Mouse (Mus musculus): Measurements from ENCODE around the gene Ppp1r12b. TPM values are rescaled to one million over a fixed set of nuclear protein-coding genes. Genes with fewer than 3 reads are reported as not detected.

The Ppp1r12b gene
- polyA plus RNA-seq, 1 experiment from 2014 or later, result 7.8 TPM

DNA sequence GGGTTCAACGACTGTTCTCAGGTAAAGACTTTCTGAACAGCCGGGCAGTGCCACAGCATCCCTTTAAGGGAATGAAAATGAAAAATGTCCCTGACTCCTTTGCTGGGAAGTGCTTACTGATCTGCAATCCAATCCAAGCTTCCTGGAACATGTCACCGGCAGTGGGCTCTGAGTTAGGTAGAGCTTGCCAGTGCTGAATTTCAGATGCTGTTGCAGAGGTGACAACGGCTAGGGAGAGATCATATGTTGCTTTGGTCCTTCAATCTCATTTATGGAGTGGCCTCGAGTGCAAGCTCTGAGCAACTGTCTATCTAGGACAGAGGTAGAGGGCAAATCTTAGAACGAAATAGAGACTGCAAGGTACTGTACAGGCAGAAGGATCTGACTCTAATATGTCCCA is 36.7 kb downstream of the Ppp1r12b start:
- Histone ChIP-seq H3K4me3 (ENCODE audit: low read depth, low read length) (no peak overlapping the region), H3K9me3 (ENCODE audit: control insufficient read depth, low read length) (no peaks in the 10 kb centered on the region), H3K4me2 (ENCODE audit: low read depth) (no peak overlapping the region), H3K27ac (ENCODE audit: low read depth, low read length) (no peak overlapping the region), H3K36me3 (ENCODE audit: control insufficient read depth, insufficient read depth, low read length) (no peaks in the 10 kb centered on the region), H3K27me3 (ENCODE audit: control insufficient read depth, insufficient read depth, low read length) (no peaks in the 10 kb centered on the region), H3K4me1 (ENCODE audit: control insufficient read depth, insufficient read depth, low read length) (no peaks in the 10 kb centered on the region), H3K9ac (ENCODE audit: low read length) (no peak overlapping the region)
- no peak for ATAC-seq (ENCODE audit: insufficient read depth, low FRiP score, low TSS enrichment)
- 91% methylated on average over 6 of the region's 6 CpGs for WGBS
- DNase-seq (ENCODE audit: low spot score), result no peak

DNA sequence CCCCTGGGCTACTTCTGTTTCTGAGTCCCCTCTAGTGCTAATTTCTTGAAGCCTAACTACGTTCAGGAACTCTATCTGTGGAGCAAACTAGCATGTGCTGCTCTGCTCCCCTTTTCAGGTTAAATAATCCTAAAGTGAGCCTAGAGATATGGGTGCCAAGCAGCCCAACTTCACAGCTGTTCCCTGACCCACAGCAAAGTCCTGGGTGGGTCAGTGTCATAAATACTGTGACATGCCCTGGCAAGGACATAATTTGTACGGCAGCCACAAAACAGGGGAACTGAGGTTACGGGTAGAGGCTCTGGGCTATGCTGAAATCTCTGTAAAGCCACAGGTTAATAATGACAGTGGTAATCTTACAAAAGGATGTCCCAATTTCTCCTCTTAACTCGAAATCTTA is 40.3 kb downstream of the Ppp1r12b start:
- Histone ChIP-seq H3K4me2 (ENCODE audit: low read depth) (no peak overlapping the region), H3K27me3 (ENCODE audit: control insufficient read depth, insufficient read depth, low read length) (no peaks in the 10 kb centered on the region), H3K4me3 (ENCODE audit: low read depth, low read length) (no peak overlapping the region), H3K27ac (ENCODE audit: low read depth, low read length) (no peak overlapping the region), H3K9me3 (ENCODE audit: control insufficient read depth, low read length) (no peaks in the 10 kb centered on the region), H3K36me3 (ENCODE audit: control insufficient read depth, insufficient read depth, low read length) (no peaks in the 10 kb centered on the region), H3K9ac (ENCODE audit: low read length) (no peak overlapping the region), H3K4me1 (ENCODE audit: control insufficient read depth, insufficient read depth, low read length) (no peaks in the 10 kb centered on the region)
- WGBS, result 81% methylated on average over 4 of the region's 4 CpGs
- ATAC-seq (ENCODE audit: insufficient read depth, low FRiP score, low TSS enrichment) (no peak), DNase-seq (ENCODE audit: low spot score) (no peak)

GRCm38 (mm10) chr1:134913535-134913934 is 42.2 kb downstream of the Ppp1r12b start:
- Histone ChIP-seq H3K9me3 (ENCODE audit: control insufficient read depth, low read length) (no peaks in the 10 kb centered on the region), H3K27ac (ENCODE audit: low read depth, low read length) (no peak overlapping the region), H3K27me3 (ENCODE audit: control insufficient read depth, insufficient read depth, low read length) (no peaks in the 10 kb centered on the region), H3K36me3 (ENCODE audit: control insufficient read depth, insufficient read depth, low read length) (no peaks in the 10 kb centered on the region), H3K4me2 (ENCODE audit: low read depth) (no peak overlapping the region), H3K4me3 (ENCODE audit: low read depth, low read length) (no peak overlapping the region), H3K4me1 (ENCODE audit: control insufficient read depth, insufficient read depth, low read length) (no peaks in the 10 kb centered on the region), H3K9ac (ENCODE audit: low read length) (no peak overlapping the region)
- 94% methylated on average over 4 of the region's 4 CpGs for WGBS
- DNase-seq (ENCODE audit: low spot score) (no peak), ATAC-seq (ENCODE audit: insufficient read depth, low FRiP score, low TSS enrichment) (no peak)

- DNase-seq (ENCODE audit: low spot score) (no peak), ATAC-seq (ENCODE audit: insufficient read depth, low FRiP score, low TSS enrichment) (no peak)
- H3K27me3 ChIP-seq (ENCODE audit: control insufficient read depth, insufficient read depth, low read length), result no peaks in the 10 kb centered on the region
- H3K9me3 ChIP-seq (ENCODE audit: control insufficient read depth, low read length), result no peaks in the 10 kb centered on the region
- no peaks in the 10 kb centered on the region for H3K4me1 ChIP-seq (ENCODE audit: control insufficient read depth, insufficient read depth, low read length)
- H3K4me2 ChIP-seq (ENCODE audit: low read depth), result no peak overlapping the region
- no peak overlapping the region for H3K4me3 ChIP-seq (ENCODE audit: low read depth, low read length)
- no peaks in the 10 kb centered on the region for H3K36me3 ChIP-seq (ENCODE audit: control insufficient read depth, insufficient read depth, low read length)
- WGBS, result 90% methylated on average over 4 of the region's 4 CpGs
- no peak overlapping the region for H3K27ac ChIP-seq (ENCODE audit: low read depth, low read length)
- no peak overlapping the region for H3K9ac ChIP-seq (ENCODE audit: low read length)
Measured at GRCm38 (mm10) chr1:134911892-134912291, 43.9 kb downstream of the Ppp1r12b start.

GRCm38 (mm10) chr1:134910037-134910436 is 45.7 kb downstream of the Ppp1r12b start:
- no peaks in the 10 kb centered on the region for H3K9me3 ChIP-seq (ENCODE audit: control insufficient read depth, low read length)
- no peaks in the 10 kb centered on the region for H3K36me3 ChIP-seq (ENCODE audit: control insufficient read depth, insufficient read depth, low read length)
- DNase-seq (ENCODE audit: low spot score) (no peak), ATAC-seq (ENCODE audit: insufficient read depth, low FRiP score, low TSS enrichment) (no peak)
- H3K27me3 ChIP-seq (ENCODE audit: control insufficient read depth, insufficient read depth, low read length), result no peaks in the 10 kb centered on the region
- no peak overlapping the region for H3K4me3 ChIP-seq (ENCODE audit: low read depth, low read length)
- H3K4me1 ChIP-seq (ENCODE audit: control insufficient read depth, insufficient read depth, low read length), result no peaks in the 10 kb centered on the region
- H3K9ac ChIP-seq (ENCODE audit: low read length), result no peak overlapping the region
- 45% methylated on average over 3 of the region's 3 CpGs for WGBS
- no peak overlapping the region for H3K27ac ChIP-seq (ENCODE audit: low read depth, low read length)
- no peak overlapping the region for H3K4me2 ChIP-seq (ENCODE audit: low read depth)

DNA sequence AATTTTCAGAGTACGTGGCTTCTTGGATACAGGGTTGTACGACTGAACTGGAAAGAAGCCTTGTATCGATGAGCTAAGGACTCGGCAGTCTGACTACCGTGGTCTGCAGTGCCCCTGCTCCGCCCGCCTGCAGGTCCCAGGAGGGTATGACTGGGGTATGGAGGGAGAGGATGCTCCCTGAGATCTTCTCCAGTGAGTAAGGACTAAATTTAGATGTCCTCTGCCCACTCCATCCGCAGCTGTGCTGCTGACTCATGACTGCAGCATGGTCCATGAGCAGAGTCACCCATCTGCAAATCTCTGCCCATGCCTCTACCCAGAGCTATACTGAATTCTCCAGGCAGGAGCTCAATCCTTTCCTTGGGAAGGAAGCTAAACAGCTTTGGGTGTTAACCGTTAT is 46.3 kb downstream of the Ppp1r12b start:
- Histone ChIP-seq H3K4me2 (ENCODE audit: low read depth) (no peak overlapping the region), H3K27me3 (ENCODE audit: control insufficient read depth, insufficient read depth, low read length) (no peaks in the 10 kb centered on the region), H3K36me3 (ENCODE audit: control insufficient read depth, insufficient read depth, low read length) (no peaks in the 10 kb centered on the region), H3K9me3 (ENCODE audit: control insufficient read depth, low read length) (no peaks in the 10 kb centered on the region), H3K4me3 (ENCODE audit: low read depth, low read length) (no peak overlapping the region), H3K27ac (ENCODE audit: low read depth, low read length) (no peak overlapping the region), H3K4me1 (ENCODE audit: control insufficient read depth, insufficient read depth, low read length) (no peaks in the 10 kb centered on the region), H3K9ac (ENCODE audit: low read length) (no peak overlapping the region)
- WGBS, result 84% methylated on average over 9 of the region's 9 CpGs
- no peak for ATAC-seq (ENCODE audit: insufficient read depth, low FRiP score, low TSS enrichment)
- DNase-seq (ENCODE audit: low spot score), result no peak

- ATAC-seq (ENCODE audit: insufficient read depth, low FRiP score, low TSS enrichment), result no peak
- Histone ChIP-seq H3K27ac (ENCODE audit: low read depth, low read length) (no peak overlapping the region), H3K9ac (ENCODE audit: low read length) (no peak overlapping the region), H3K4me2 (ENCODE audit: low read depth) (no peak overlapping the region), H3K27me3 (ENCODE audit: control insufficient read depth, insufficient read depth, low read length) (no peaks in the 10 kb centered on the region), H3K36me3 (ENCODE audit: control insufficient read depth, insufficient read depth, low read length) (no peaks in the 10 kb centered on the region), H3K9me3 (ENCODE audit: control insufficient read depth, low read length) (no peaks in the 10 kb centered on the region), H3K4me3 (ENCODE audit: low read depth, low read length) (no peak overlapping the region), H3K4me1 (ENCODE audit: control insufficient read depth, insufficient read depth, low read length) (no peaks in the 10 kb centered on the region)
- no peak for DNase-seq (ENCODE audit: low spot score)
- whole genome bisulfite sequencing, result 72% methylated on average over 3 of the region's 3 CpGs
Measured at GRCm38 (mm10) chr1:134902051-134902619, 53.6 kb downstream of the Ppp1r12b start.

DNA sequence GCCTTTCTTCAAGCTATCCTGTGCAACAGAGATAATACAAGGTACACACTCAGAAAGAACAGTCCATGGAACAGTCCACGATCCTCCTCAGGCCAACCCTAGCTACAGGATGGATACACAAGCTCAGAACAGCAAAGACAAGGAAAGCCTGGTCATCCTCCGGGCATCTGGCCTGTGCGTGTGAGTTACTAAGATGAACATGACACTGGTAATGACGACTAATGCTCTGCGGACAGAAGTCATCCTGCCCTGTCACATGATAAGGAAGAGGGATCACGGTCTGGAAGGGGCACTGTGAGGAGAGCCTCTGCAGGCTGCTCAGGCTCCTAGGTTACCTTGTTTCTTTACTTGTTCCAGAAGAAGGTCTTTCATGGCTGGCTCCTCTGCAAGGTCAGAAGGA is 59.7 kb downstream of the Ppp1r12b start:
- no peak overlapping the region for H3K4me2 ChIP-seq (ENCODE audit: low read depth)
- H3K27ac ChIP-seq (ENCODE audit: low read depth, low read length), result no peak overlapping the region
- no peaks in the 10 kb centered on the region for H3K9me3 ChIP-seq (ENCODE audit: control insufficient read depth, low read length)
- ATAC-seq (ENCODE audit: insufficient read depth, low FRiP score, low TSS enrichment), result no peak
- 96% methylated on average over 6 of the region's 6 CpGs for WGBS
- peaks cover 2% of the 10 kb centered on the region; the same call in 1 of the 2 replicates for H3K36me3 ChIP-seq (ENCODE audit: control insufficient read depth, insufficient read depth, low read length)
- H3K4me1 ChIP-seq (ENCODE audit: control insufficient read depth, insufficient read depth, low read length), result no peaks in the 10 kb centered on the region
- H3K9ac ChIP-seq (ENCODE audit: low read length), result no peak overlapping the region
- DNase-seq (ENCODE audit: low spot score), result no peak
- H3K4me3 ChIP-seq (ENCODE audit: low read depth, low read length), result no peak overlapping the region
- H3K27me3 ChIP-seq (ENCODE audit: control insufficient read depth, insufficient read depth, low read length), result no peaks in the 10 kb centered on the region

- no peaks in the 10 kb centered on the region for H3K4me1 ChIP-seq (ENCODE audit: control insufficient read depth, insufficient read depth, low read length)
- 98% methylated on average over 3 of the region's 3 CpGs for WGBS
Measured at GRCm38 (mm10) chr1:134894803-134895202, 60.9 kb downstream of the Ppp1r12b start.

More at GRCm38 (mm10) chr1:134894803-134895202, 60.9 kb downstream of the Ppp1r12b start:
- no peaks in the 10 kb centered on the region for H3K9me3 ChIP-seq (ENCODE audit: control insufficient read depth, low read length)
- no peak overlapping the region for H3K9ac ChIP-seq (ENCODE audit: low read length)
- peaks cover 2% of the 10 kb centered on the region; the same call in 1 of the 2 replicates for H3K36me3 ChIP-seq (ENCODE audit: control insufficient read depth, insufficient read depth, low read length)
- no peak overlapping the region for H3K4me2 ChIP-seq (ENCODE audit: low read depth)
- no peaks in the 10 kb centered on the region for H3K27me3 ChIP-seq (ENCODE audit: control insufficient read depth, insufficient read depth, low read length)
- no peak overlapping the region for H3K4me3 ChIP-seq (ENCODE audit: low read depth, low read length)
- ATAC-seq (ENCODE audit: insufficient read depth, low FRiP score, low TSS enrichment), result no peak
- no peak for DNase-seq (ENCODE audit: low spot score)
- no peak overlapping the region for H3K27ac ChIP-seq (ENCODE audit: low read depth, low read length)
